Mouse (Mus musculus): ENCODE data around the gene AY358078.

- no peak for TF ChIP-seq POLR2A (IDR thresholded peaks at IDR 0.05; ENCODE audit: insufficient read depth, low read length)
- TF ChIP-seq CTCF (IDR thresholded peaks at IDR 0.05; ENCODE audit: low read depth, low read length), result no peak
- no peak for TF ChIP-seq EP300 (IDR thresholded peaks at IDR 0.05; ENCODE audit: insufficient read depth, low read depth, low read length)
Measured at GRCm38 (mm10) chr14:51789196-51789595, 10.7 kb upstream of the AY358078 start.
